Mouse (Mus musculus): ENCODE data around the gene Zbtb37.
"Not testable (repeated sequence)": the region's sequence is repeated elsewhere in the genome, so short reads cannot be mapped to it uniquely, and the experiment has no call there.

The Zbtb37 gene

DNA sequence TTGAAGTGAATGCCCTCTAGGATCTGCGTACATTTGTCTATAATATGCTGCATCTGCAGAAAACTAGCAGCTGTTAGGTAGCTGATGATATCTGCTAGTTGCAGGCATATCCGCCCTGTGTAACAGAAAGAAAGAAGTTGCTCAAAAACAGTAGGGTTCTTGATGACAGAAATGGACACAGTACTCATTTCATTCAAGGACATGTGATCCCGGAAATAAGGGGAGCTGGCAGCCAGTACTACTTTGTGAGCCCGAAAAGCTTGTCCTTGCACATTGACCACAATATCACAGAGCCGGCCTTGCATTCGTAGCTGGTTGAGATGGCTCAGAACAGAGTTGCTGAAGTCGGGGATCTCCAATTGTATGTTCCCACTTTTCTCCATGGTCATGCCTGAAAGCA lies 2.3 kb downstream of the Zbtb37 start:
- no peak for DNase-seq

DNA sequence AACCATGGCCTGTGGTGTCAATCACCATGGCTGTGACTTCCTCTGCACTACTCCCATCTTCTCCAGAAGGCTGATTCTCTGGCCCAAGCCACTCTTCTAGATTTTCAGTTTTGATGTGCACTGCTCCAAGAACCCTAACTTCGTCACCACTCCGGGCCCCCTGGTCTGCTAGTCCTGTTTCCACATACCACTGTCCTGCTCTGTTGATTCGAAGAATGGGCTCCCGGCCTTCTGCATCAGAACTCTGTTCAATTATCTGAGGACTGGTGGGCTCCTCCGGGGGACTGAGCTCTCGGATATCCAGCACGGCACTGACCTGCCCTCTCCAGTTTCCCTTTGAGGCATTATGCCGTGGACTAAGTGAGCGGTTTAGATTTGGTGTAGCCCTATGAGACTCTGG lies 2.8 kb downstream of the Zbtb37 start:
- DNase-seq: no peak

GRCm38 (mm10) chr1:161030058-161030457 lies 4.6 kb downstream of the Zbtb37 start:
- no peak for DNase-seq

DNA sequence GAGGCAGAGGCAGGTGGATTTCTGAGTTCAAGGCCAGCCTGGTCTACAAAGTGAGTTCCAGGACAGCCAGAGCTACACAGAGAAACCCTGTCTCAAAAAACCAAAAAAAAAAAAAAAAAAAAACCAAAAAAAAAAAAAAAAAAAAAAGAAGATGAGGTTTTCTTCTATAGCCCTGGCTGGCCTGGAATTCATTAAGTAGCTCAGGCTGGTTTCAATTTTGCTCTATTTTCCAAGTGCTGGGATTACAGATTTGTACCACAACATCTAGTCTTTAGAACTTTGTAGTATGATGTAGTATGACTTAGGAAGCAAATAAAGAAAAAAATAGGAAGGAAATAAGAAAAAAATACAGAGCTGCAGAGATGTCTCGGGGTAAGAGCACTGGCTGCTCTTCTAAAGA lies 6.2 kb downstream of the Zbtb37 start:
- not testable (repeated sequence) for DNase-seq

DNA sequence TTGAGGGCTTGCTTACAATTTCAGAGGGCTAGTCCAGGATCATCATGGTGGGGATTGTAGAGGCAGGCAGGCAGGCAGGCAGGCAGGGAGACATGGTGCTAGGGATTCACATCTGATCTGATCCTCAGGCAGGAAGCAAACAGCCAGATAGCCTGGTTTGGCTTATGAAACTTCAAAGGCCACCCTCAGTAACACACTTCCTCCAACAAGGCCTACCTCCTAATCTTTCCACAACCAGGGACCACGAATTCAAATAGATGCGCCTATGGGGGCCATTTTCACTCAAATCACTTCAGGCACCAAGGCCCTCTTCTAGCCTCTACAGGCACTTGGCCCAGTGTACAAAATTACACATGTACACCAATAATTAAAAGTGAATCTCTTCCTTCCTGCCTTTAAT lies 7.5 kb downstream of the Zbtb37 start:
- DNase-seq: no peak

DNA sequence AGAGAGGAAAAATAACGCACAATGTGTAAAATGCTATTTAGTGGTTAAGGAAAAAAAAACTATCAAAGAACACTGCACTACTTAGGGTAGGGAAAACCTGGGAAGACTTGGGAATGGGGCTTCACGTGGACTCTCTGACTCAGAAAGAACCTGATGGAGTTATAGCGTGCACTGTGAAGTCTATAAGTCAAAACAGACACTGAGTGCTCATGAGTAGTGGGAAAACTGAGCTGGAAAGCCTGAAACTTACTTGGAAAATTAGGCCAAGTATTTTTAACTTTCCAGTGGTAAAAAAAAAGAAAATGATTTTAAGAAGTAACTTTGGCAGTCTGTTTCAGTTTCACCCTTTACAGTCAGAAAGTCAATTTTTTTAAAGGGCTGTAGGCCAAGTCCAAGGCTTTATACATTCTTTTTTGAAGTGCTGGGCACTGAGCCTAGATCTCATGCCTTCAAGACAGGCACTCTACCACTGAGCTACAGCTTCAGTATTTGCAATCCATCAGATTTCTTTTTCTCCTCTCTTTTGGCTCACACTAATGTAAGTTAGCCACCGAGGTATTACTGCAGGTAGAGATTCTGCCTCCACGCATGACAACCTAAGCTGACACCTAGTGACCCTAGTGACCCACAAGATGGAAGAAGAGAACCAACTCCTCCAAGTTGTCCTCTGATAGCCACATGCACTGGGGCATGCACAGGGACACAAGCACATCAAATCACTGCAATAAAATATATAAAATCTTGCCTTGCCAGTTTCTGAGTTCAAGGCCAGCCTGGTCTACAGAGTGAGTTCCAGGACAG lies 9.0 kb downstream of the Zbtb37 start:
- DNase-seq: no peak

- DNase-seq: no peak
Measured at GRCm38 (mm10) chr1:161020051-161020450, 14.6 kb downstream of the Zbtb37 start.

DNA sequence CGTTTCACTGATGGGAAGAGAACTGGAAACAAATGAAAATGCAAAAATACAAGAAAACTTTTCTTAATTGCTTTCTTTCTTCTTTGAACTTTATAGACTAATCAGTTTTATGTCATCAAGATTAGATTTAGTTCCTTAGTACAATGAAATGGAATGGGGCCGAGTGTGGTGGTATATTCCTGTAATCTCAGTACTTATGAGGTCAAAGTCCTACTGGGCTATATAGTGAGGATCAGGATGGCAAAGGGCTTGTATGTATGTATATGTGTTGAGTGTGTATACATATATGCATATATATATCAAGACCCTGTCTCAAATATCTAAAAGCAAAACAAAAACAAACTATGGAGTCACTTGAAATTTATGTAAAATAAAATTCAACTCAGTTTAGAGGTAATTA lies 18.3 kb downstream of the Zbtb37 start:
- DNase-seq: no peak

DNA sequence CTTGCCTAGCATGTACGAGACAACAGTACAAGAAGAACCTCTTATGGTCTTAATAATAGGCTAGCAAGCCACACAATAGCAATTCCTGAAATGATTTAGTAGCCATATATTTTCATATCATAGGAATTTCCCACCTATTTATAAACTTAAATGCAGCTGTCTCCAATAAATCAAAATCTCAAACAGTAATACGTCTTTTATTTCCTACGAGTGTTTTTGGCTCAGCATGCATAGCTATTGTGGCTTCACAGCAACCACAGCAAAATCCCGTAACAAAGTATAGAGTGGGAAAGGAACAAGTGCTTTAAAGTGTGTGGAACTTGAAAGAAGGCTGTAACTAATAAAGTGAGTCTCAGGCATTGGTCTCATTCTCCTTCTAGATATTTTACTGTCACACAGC lies 24.2 kb downstream of the Zbtb37 start:
- DNase-seq: no peak

- DNase-seq: no peak
Measured at GRCm38 (mm10) chr1:161008038-161008437, 26.6 kb downstream of the Zbtb37 start.

DNA sequence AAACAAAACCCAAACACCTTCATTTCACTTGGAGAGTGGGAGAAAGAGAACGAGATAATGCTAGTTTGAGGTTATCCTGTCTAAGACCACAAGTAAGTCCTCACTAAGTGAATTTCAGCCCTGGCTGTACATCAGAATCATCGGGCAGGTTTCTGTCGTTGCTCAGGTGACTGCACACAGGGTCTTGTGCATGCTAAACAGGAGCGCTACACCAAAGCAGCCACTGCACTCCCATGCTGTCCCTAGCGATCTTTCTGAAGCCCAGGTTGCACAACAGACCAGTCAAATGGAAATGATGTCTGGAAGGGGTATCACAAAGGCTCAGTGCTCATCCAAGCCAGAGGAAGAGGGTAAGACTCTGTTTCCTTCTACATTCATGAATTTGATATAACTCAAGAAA lies 28.2 kb downstream of the Zbtb37 start:
- no peak for DNase-seq

- no peak for DNase-seq
Measured at GRCm38 (mm10) chr1:161005526-161005925, 29.1 kb downstream of the Zbtb37 start.

- no peak for DNase-seq
Measured at GRCm38 (mm10) chr1:161004942-161005341, 29.7 kb downstream of the Zbtb37 start.

- no peak for DNase-seq
Measured at GRCm38 (mm10) chr1:160993851-160994250, 40.8 kb downstream of the Zbtb37 start.

DNA sequence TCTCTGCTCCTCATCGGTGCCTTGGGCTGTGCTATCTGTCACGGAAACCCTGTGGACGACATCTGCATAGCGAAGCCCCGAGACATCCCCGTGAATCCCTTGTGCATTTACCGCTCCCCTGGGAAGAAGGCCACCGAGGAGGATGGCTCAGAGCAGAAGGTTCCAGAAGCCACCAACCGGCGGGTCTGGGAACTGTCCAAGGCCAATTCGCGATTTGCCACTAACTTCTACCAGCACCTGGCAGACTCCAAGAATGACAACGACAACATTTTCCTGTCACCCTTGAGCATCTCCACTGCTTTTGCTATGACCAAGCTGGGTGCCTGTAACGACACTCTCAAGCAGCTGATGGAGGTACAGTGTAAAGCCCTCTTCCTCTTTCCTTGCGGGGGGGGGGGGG lies 45.3 kb downstream of the Zbtb37 start:
- DNase-seq: no peak

GRCm38 (mm10) chr1:160986881-160987635 lies 47.6 kb downstream of the Zbtb37 start:
- no peak for DNase-seq

DNA sequence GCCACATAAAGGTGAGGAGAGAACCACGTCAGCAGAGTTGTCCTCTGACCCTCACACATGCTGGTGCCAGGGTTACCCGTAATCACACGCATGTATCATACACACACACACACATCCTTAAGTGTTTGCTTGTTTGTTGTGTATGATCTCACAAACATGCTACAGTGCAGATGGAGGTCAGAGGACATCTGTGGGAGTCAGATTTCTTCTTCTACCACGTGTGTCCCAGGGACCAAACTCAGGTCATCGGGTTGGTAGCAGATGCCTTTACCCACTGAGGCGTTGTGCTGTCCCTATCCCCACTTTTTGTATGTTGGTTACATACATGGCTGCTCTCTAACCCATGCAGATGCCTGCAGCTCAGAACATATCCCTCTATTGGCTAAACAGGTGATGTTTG lies 49.2 kb downstream of the Zbtb37 start:
- no peak for DNase-seq

GRCm38 (mm10) chr1:160984731-160985130 lies 49.9 kb downstream of the Zbtb37 start:
- not testable (repeated sequence) for DNase-seq

DNA sequence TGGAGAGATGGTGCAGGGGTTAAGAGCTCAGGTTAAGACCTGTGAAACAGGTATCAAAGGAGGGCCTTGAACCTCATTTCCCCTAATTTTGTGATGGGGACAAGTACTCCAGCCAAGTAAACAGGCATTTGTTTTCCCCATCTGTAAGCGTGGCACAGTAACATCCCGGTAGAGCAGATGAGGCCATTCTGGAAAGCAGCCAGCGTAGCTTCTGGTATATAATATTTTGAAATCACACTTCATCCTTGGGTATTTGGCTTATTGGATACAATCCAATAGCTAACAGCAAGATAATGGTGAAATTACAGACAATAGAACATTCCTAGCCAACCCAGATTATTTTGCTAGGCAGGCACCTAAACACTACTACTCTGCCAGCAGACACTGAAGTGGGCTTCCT lies 51.8 kb downstream of the Zbtb37 start:
- no peak for DNase-seq

DNA sequence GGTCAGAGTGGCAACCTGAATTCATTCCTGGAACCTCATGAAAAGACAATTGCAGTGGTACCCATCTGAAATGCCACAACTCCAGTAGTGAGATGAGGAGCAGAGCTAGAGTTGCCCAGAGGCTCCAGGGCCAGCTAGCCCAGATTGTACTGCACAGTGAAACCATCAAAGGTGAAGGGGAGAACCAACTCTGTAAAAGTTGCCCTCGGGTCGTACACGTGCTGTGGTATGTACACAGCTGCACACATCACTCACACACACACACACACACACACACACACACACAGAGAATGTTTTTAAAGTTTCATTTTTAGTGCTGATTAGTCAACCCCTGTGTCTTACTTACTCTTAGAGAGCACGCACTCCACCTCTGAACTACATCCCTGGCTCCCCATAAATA lies 53.3 kb downstream of the Zbtb37 start:
- DNase-seq: no peak

DNA sequence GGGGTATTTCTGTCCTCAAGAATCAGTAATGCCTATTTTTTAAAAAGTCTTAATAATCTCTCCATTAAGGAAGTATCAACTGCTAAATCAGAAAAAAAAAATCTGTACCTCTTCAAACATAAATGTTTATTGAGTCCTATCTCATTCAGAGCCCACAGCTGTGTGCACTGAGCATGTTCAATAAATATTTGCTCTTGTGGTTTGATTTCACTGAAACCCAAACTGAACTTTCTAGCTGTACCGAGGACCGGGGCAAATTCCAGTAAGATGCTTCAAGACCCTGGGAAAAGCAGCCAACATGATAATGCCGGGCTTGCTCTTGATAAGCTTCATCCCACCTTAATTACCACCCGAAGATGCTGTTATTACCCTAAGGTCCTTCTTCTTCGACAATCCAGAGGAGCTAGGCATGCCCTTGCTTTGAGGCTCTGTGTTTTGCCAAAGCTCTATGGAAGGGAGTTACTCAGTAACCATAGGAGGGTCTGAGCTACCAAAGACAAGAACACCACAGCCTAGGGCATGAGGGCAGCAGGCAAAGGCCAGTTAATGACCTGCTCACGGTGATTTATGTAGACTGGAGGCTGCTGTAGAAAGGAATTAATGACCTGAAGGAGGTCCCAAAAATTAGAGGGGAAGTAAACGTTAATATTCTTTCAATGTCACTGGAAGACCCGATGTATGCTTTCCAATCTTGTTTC lies 54.0 kb downstream of the Zbtb37 start:
- DNase-seq: no peak

DNA sequence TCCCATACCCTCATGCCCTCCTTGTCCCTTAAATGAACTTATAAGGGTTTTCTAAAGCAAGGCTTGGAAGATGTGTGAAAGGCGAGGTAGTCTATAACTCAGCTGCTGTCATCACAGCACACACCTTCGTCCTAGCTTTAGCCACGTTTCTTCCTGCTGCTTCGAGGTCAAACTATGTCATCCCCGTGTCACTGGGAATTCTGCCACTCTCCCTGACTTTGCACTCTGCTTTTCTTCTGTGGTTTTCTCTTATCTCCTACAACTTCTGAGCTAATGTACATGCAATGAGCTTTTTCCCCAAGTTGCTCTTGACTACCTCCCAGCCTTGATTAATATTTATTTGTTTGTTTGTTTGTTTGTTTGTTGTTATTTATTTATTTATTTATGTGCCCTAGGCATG lies 54.6 kb downstream of the Zbtb37 start:
- no peak for DNase-seq

DNA sequence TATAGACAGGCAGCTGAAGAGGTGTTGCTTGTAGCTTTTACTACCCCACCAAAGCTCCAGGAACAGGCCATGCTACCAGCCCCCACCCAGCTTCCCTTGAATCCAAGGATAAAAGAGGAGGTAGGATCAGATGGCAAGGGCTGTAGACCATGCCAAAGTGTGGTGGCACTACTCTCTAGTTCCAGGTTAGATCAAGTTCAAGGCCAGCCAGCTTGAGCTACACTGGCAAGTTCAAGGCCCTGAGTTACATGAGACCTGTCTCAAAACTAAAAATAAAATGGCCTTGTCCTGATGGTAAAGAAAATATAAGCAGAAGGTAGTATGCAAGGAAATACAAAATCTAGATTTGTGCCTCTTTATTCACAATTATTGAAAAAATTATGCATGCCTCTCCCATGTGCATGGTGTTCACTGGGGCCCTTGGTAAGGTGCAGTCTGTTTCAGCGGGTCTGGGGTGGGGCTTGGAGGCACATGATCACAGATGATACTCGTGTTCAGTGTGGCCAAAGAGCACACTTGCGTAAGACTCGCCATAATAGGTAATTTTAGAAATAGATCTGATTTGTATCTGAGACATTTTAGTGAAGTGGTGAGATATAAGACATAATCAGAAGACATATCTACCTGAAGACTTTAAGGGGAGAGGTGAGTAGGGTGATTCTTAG lies 56.4 kb downstream of the Zbtb37 start, which contains the start of gene Serpinc1:
Gene Serpinc1, plus strand, starts transcription at position 515 of the 665 bp plus-strand sequence.
- DNase-seq: no peak
